Mouse (Mus musculus) brown adipose tissue, adult 24 weeks (tissue): ENCODE measurements around the gene Klc2. TPM values are rescaled to one million over a fixed set of nuclear protein-coding genes. Genes with fewer than 3 reads are reported as not detected.
"Not testable (repeated sequence)": the region's sequence is repeated elsewhere in the genome, so short reads cannot be mapped to it uniquely, and the experiment has no call there.

Source experiments
- H3K27ac ChIP-seq: fragments of 200-500 bp; replicated peaks from 2 replicates; pipeline ENCODE4 v1.5.1; 2012; ENCODE audit warnings: low read depth, mild to moderate bottlenecking, low read length
- H3K4me1 ChIP-seq: fragments of 200-500 bp; 2 replicates; pipeline ENCODE4 v1.6.1; 2012; ENCODE audit warnings: low read length, mixed read lengths; ENCODE audit not compliant: control insufficient read depth, insufficient read depth, insufficient read length
- H3K4me3 ChIP-seq: fragments of 200-500 bp; 2 replicates; pipeline ENCODE4 v1.5.1; 2012; ENCODE audit warnings: low read depth, mild to moderate bottlenecking, low read length, moderate library complexity; ENCODE audit not compliant: insufficient read depth
- polyA plus RNA-seq: library from polyadenylated mRNA; stranded (reverse); fragments of >200 nt; gene quantifications from 2 replicates; pipeline ENCODE4 v1.2.4, GENCODE M21; 2012; ENCODE audit not compliant: missing spikeins, insufficient read depth, insufficient read length

Klc2 gene
- polyA plus RNA-seq: 17.3 and 20.3 TPM in 2 replicates

DNA sequence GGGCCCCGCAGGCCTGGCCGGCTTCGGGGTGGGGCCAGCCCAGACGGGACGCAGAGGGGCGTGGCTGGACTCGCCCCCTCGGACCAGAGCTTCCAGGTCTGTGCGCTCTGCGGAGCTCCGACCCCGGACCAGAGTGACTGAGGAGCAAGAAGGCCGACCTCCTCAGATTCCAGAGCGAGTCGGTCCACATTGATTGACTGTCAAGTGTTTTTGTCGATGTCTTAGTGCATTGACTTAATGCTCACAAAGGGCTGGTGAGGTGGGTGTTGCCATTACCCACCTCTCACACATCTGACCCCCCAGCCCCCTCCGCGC lies at the start of gene Klc2:
Gene Klc2, minus strand, starts transcription at position 177 of the 315 bp plus-strand sequence.
- Histone ChIP-seq H3K4me3 (peak within 1 kb of the TSS; percentile 74), H3K4me1 (peaks cover 3% of the 10 kb centered on the region; the same call in 1 of the 2 replicates), H3K27ac (no peak within 1 kb of the TSS)

DNA sequence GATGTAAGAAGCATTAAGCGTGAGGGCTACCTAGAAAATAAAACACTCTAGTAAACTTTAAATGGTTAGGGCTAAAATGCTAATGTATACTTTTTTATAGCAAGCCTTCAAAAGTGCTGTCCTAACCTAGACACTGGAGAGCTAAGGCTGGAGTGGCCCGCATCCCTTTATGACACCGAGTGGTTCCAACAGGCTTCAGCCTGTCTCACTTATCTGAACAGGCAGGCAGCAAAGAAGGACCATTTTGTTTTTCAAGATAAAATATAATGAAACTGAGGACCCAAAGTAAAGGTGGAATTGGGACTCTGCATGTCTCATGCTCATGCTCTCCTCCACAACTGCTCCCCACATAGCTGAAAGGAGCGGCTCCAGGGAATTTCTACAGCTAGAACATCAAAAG lies 49.1 kb upstream of the Klc2 start:
- Histone ChIP-seq H3K4me3 (no peak overlapping the region), H3K27ac (no peak overlapping the region), H3K4me1 (no peaks in the 10 kb centered on the region)

- H3K27ac ChIP-seq: no peak overlapping the region
- no peak overlapping the region for H3K4me3 ChIP-seq
- no peaks in the 10 kb centered on the region for H3K4me1 ChIP-seq
Observed at GRCm38 (mm10) chr19:5164380-5164779, 46.0 kb upstream of the Klc2 start.

- Histone ChIP-seq H3K27ac (no peak overlapping the region), H3K4me1 (no peaks in the 10 kb centered on the region), H3K4me3 (no peak overlapping the region)
Observed at GRCm38 (mm10) chr19:5161913-5162312, 43.6 kb upstream of the Klc2 start.

- Histone ChIP-seq H3K27ac (no peak overlapping the region), H3K4me3 (no peak overlapping the region), H3K4me1 (no peaks in the 10 kb centered on the region)
Observed at GRCm38 (mm10) chr19:5152261-5152660, 33.9 kb upstream of the Klc2 start.

- Histone ChIP-seq H3K4me1 (no peaks in the 10 kb centered on the region), H3K4me3 (no peak overlapping the region), H3K27ac (no peak overlapping the region)
Observed at GRCm38 (mm10) chr19:5151741-5152140, 33.4 kb upstream of the Klc2 start.

- Histone ChIP-seq H3K27ac (no peak overlapping the region), H3K4me3 (no peak overlapping the region), H3K4me1 (no peaks in the 10 kb centered on the region)
Observed at GRCm38 (mm10) chr19:5151331-5151730, 33.0 kb upstream of the Klc2 start.

DNA sequence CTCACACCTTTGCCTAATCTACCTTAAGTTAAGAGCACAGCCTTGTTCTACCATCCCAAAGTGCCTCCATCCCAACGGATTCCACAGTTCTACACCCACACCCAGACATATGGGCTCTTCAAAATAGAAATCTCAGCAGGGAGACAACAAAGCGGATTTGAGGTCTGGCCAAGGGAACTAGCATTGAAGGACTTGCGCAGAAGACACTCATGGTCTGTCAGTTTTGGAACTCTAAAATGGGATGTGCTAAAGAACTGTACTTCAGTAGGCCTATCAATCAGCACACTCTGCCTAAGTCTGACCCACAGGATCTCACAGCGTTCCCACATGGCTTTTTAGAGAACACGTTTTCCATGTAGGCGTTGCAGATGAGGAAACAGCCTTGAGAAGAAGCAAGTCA lies 32.0 kb upstream of the Klc2 start:
- Histone ChIP-seq H3K4me3 (no peak overlapping the region), H3K27ac (no peak overlapping the region)

GRCm38 (mm10) chr19:5149041-5149440 lies 30.7 kb upstream of the Klc2 start:
- not testable (repeated sequence) for H3K4me3 ChIP-seq, H3K27ac ChIP-seq, H3K4me1 ChIP-seq

More for the DNA sequence above, 32.0 kb upstream of the Klc2 start:
- no peaks in the 10 kb centered on the region for H3K4me1 ChIP-seq

DNA sequence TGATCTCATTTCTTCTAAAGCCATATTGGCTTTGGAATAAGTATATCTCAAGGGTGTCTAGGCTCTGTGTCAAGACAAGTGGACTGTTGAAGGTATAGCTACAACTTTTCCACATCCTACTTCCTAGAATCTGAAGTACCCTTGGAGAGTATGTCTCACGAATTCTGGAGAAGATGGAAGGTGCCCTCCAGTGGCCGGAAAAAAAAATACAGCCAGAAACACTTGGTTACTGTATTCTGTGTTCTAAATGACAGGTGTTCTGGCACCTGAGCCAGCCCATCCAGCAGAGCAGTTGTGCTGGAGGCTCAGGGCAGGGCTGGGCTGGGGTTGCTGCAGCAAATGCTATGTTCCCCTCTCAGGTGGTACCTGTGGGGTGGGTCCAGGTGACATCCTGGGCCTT lies 21.3 kb upstream of the Klc2 start:
- no peaks in the 10 kb centered on the region for H3K4me1 ChIP-seq
- no peak overlapping the region for H3K27ac ChIP-seq
- no peak overlapping the region for H3K4me3 ChIP-seq

- Histone ChIP-seq H3K4me1 (no peaks in the 10 kb centered on the region), H3K27ac (no peak overlapping the region), H3K4me3 (no peak overlapping the region)
Observed at GRCm38 (mm10) chr19:5131237-5131636, 12.9 kb upstream of the Klc2 start.

GRCm38 (mm10) chr19:5129770-5130169 lies 11.4 kb upstream of the Klc2 start:
- Histone ChIP-seq H3K4me1 (no peaks in the 10 kb centered on the region), H3K27ac (no peak overlapping the region), H3K4me3 (no peak overlapping the region)

DNA sequence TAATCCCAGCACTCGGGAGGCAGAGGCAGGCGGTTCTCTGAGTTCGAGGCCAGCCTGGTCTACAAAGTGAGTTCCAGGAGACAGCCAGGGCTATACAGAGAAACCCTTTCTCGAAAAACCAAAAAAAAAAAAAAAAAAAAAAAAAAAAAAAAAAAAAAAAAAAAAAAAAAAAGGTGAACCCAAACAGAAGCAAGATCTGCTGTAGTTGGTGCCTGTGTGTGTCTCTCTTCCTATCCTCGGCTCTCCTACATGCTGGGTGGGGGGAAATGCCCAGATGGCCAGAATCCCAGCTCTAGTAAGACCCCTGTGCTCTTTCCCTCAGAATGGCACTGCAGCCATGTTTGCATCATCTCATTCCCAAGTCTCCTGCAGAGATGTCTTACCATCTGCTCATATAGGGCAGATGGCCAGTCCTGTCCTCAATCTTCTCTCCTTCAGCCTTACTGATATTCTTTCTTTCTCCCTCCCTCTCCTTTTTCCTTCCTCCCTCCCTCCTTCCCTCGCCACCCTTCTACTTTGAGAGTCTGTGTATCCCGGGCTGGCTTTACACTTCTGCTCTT lies 5.8 kb upstream of the Klc2 start:
- no peak overlapping the region for H3K4me3 ChIP-seq
- H3K4me1 ChIP-seq: no peaks in the 10 kb centered on the region

DNA sequence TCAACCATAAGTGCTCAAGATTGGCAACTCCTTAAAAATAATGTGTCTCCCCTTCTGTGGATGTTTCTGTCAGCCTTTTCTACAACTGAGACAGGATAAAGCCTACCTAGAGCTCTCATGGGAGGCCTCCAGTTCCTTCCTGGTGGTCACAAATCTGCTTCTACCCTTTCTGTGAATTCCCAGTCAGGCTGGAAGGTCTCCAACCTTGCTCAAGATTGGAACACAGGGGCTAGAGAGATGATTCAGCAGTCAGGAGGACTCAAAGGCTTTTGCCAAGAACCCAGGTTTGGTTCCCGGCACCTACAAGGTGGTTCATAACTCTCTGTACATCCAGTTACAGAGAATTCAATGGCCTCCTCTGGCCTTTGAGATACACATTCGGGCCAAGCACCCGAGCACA lies 4.9 kb upstream of the Klc2 start:
- Histone ChIP-seq H3K4me1 (no peaks in the 10 kb centered on the region), H3K4me3 (no peak overlapping the region), H3K27ac (no peak overlapping the region)

More for the DNA sequence above, 5.8 kb upstream of the Klc2 start:
- H3K27ac ChIP-seq: no peak overlapping the region

GRCm38 (mm10) chr19:5122492-5122891 lies 4.1 kb upstream of the Klc2 start:
- H3K4me1 ChIP-seq: no peaks in the 10 kb centered on the region
- H3K4me3 ChIP-seq: no peak overlapping the region
- no peak overlapping the region for H3K27ac ChIP-seq

- Histone ChIP-seq H3K4me1 (peaks cover 3% of the 10 kb centered on the region; the same call in 1 of the 2 replicates), H3K27ac (no peak overlapping the region), H3K4me3 (peak overlapping the region; percentile 74)
Observed at GRCm38 (mm10) chr19:5117494-5118383, 621 bp downstream of the Klc2 start.
